Mouse (Mus musculus) testis, postnatal 10 days (tissue): ENCODE results near the gene 1700069L16Rik.

ENCODE experiments used
- DNase-seq: peaks from one replicate; pipeline ENCODE4 v3.0.0; 2021; ENCODE audit warnings: low spot score

The 1700069L16Rik gene

DNA sequence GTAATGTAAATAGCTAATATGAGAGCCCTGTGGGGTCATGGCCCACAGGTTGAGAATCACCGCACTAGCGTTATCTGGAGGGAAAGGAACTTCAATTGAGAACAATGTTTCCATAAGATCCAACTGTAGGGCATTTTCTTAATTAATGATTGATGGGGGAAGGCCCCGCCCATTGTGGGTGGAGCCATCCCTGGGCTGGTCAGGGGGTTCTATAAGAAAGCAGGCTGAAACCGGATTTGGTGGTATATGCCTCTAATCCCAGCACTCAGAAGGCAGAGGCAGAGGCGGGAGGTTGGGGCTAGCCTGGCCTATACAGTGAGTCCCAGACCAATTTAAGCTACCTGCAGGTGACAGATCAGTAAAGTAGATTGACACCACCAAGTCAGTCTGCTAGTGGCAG is 9.8 kb upstream of the 1700069L16Rik start:
- DNase-seq, result no peak

GRCm38 (mm10) chr5:113732182-113732581 is 7.6 kb upstream of the 1700069L16Rik start:
- DNase-seq, result peak; percentile 82

DNA sequence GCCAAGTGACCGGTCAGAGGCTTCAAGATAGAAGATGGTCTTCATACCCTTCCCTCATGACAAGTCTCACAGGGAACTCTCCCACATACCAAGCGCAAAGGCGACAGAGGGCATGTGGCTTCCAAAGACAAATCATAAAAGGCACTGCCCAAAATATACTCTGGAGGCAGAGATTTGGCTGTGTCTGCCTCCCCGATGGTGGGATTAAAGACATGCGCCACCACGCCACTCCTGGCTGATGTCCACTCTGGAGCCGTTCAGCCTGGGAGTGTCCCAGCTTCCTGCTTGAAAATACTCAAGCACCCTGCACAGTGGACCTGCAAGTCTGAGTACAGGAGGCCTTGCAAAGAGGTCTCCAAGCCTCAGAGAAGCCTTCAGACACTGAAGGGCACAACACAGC is 6.6 kb upstream of the 1700069L16Rik start:
- no peak for DNase-seq

- DNase-seq, result no peak
Measured at GRCm38 (mm10) chr5:113730641-113731121, 6.1 kb upstream of the 1700069L16Rik start.

DNA sequence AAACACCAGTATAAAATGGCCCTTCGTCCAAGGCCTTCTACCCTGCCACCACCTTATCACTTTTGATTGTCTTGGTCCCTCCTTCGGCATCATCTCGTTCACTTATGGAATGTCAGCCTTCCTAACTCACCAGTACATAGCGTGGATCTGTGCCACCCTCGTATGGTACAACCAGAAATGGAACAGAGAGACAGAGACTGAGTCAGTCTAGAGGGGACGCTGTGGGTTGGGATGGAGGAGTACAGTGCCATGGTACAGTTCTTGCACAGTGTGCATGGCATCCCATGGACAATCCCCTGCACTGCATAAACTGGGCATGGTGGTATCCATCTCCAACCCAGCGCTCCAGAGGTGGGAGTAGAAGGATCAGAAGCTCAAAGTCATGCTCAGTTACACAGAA is 4.1 kb upstream of the 1700069L16Rik start:
- no peak for DNase-seq

GRCm38 (mm10) chr5:113728011-113728410 is 3.4 kb upstream of the 1700069L16Rik start:
- DNase-seq, result no peak

- no peak for DNase-seq
Measured at GRCm38 (mm10) chr5:113727238-113727637, 2.7 kb upstream of the 1700069L16Rik start.

GRCm38 (mm10) chr5:113726618-113727017 is 2.0 kb upstream of the 1700069L16Rik start:
- no peak for DNase-seq

GRCm38 (mm10) chr5:113725417-113725816 is 845 bp upstream of the 1700069L16Rik start:
- DNase-seq, result no peak

- DNase-seq, result no peak
Measured at GRCm38 (mm10) chr5:113723567-113724237, 870 bp downstream of the 1700069L16Rik start.

DNA sequence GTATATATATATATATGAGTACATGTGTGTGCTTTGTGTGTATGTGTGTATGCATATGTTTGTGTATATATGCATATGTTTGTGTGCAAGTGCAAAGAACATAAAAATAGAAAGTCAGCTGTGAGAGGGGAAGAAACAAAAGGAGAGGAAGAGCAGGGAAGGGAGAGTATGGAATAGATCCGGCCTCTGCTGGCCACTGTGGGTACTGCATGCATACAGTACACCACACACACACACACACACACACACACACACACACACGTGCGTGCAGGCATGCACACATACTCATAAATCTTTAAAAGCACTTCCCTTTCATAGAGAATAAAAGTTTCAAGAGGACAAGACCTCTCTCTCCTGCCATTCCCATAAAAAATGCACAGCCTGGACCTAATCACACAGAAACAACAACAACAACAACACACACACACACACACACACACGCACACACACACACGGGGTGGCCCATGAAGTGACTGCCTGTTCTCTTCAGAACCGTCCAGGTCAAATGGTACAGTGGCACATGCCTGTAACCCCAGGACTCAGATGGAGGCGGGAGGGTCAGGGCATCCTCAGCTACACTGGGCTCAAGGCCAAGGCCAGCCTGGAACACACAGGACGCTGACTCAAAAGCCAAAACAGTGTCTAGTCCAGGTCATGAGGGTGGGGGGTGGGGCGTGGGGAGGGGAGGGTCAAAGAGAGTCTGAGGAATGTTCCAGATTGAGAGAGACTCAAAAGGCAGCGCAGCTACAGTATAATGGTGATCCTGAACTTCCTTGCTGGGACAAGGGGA is 2.2 kb downstream of the 1700069L16Rik start:
- DNase-seq, result no peak

GRCm38 (mm10) chr5:113719221-113719661 is 5.3 kb downstream of the 1700069L16Rik start:
- no peak for DNase-seq

DNA sequence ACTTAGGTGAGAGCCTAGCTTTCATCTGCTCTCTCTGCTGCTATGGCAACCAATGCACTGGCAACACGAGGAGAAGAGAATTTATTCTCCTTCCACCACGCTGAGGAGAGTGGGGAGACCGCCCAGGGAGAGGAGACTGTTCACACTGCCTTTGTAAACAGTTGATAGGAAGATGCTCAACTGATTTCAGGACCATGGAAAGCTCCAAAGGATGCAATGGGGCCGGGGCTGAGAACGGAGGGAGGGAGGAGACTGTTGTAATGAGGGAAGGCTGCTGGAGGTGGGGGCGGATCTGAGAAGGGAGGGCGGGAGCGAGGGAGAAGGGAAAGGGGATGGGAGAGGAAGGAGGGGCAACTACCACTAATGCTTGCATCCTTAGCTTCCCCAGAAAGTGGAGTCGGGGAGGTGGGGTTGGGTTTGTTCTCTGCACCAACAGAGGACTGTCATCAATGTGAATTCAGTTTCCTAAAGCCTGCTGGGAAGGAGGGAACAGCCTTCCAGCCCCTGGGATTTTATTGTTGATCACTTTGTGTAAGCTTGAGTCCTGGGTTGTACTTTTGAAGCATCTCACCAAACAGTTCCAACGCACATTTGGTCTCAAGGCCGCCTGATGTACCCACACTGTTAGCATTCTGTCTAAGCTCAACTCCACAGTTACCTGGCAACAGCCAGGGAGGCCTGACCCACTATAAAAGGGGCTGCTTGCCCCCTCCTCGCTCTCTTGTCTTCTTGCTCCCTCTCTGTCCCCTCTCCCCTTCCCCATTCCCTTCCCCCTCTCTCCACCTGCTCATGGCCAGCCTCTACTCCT is 7.8 kb downstream of the 1700069L16Rik start:
- DNase-seq, result no peak

- no peak for DNase-seq
Measured at GRCm38 (mm10) chr5:113712861-113713260, 11.7 kb downstream of the 1700069L16Rik start.

DNA sequence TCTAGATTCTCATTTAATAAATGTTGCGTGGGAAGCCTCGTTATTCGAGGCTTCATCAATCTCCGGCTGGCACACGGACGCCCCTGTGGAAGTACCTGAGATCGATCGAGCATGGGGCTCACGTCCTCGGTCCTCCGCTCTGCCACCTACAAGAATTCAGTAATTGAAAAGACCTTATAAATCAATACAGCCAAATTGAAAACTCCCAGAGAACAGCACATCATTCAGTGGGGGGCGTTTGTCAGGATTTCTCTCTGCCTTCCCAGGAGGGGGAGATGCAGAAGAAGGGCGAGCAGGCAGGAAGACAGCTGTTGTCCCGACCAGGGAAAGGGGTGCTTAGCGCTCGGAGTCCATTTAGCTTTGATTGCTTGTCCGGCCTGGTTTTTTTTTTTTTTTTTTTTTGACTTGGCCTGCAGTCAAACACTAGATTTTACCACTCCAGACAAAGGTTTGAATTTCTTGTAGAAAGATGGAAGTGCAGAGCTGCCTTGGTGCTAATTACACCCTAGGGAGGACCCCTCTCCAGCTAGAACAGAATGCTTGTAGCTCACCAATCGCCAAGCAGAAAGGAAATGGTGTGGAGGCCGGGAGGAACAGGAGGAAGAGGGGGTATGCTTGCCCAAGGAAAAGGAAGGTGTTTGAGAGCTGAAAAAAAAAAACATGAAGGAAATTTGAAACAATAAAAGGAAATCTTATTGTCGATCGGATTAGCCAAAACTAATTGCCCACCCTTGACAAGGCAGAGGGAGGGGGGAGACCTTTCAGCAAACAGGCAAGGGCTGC is 20.6 kb downstream of the 1700069L16Rik start:
- no peak for DNase-seq

GRCm38 (mm10) chr5:113700388-113701023 is 24.1 kb downstream of the 1700069L16Rik start:
- no peak for DNase-seq

GRCm38 (mm10) chr5:113694415-113694814 is 30.2 kb downstream of the 1700069L16Rik start:
- DNase-seq, result no peak

- no peak for DNase-seq
Measured at GRCm38 (mm10) chr5:113694000-113694399, 30.6 kb downstream of the 1700069L16Rik start.

- no peak for DNase-seq
Measured at GRCm38 (mm10) chr5:113693196-113693755, 31.3 kb downstream of the 1700069L16Rik start.

GRCm38 (mm10) chr5:113690866-113691265 is 33.7 kb downstream of the 1700069L16Rik start:
- DNase-seq, result no peak

DNA sequence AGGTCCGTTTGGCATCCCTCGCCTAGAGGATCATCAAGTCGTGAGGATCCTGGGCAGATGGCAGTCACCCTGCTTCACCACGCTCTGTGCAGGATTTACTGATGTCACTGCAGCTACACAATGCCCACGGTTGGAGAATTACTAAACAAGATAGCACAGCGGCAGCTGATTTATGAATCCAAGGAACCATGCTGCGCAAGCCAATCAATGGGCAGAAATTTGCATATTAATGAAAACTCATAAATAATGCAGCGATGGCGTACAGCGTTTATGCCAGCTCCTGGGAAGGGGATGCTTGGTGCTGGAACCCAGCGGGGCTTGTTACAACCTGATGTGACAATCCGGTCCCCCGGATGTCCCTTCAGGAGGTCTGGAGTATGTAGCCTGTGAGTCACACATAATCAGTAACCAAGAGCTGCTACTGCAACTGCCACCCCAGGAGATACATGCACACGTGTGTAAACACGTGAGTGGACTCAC is 34.5 kb downstream of the 1700069L16Rik start:
- no peak for DNase-seq
